ENCODE assay signal across 9 mouse cellular contexts in the genomic region with DNA sequence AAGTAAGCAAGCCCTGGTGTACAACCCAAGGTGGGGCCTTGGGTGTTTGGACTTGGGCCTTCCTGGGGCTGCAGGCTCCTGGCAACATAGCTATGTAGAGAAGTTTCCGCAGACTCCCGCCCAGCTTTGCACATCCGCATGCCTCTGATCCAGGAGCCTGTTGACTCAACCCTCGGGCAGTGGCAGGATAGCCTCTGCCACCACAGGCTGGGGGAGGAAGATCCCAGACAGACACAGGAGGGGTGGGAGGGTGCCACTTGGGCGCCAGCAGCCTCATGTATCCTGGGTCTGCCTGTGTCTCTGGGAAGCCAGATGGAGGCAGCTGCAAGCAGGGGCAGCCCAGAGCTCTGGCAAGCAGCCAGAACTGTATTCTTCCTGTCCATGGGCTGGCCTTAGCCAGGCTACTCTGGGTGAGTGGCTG. TPM values are rescaled to one million over a fixed set of nuclear protein-coding genes. Genes with fewer than 3 reads are reported as not detected.
DNase-seq lines count a peak whose midpoint lies in the region; ATAC-seq and TF ChIP-seq lines count a peak whose summit lies in the region.
"Had no signal": no experiment of that assay in that cellular context is flagged by ENCODE, and none has a peak within 500 bp of the region (broad histone marks: within the 10 kb centered on the region; RNA-seq: fewer than 3 reads in every experiment).

No protein-coding gene starts in this region.

- H3K36me3 ChIP-seq in midbrain, embryonic 11.5 days (ENCODE audit: control insufficient read depth, insufficient read depth, low read length): no peaks in the 10 kb centered on the region
- H3K36me3 ChIP-seq in midbrain, embryonic 10.5 days: peaks cover 18% of the 10 kb centered on the region
- H3K36me3 ChIP-seq in heart, postnatal 0 days (replicated peaks; ENCODE audit: control insufficient read depth, insufficient read depth, low read length): peaks cover 22% of the 10 kb centered on the region
- peaks cover 12% of the 10 kb centered on the region for H3K36me3 ChIP-seq in stomach, postnatal 0 days (ENCODE audit: control insufficient read depth, insufficient read depth, low read length)

- peak; percentile 53 for DNase-seq in midbrain, embryonic 11.5 days (ENCODE audit: low spot score, missing footprints)
- DNase-seq in midbrain, embryonic 10.5 days (ENCODE audit: low spot score): no peak
- peak; percentile 53 for DNase-seq in brain, adult 2 months (ENCODE audit: low read depth, low spot score)
- no peak for DNase-seq in heart, postnatal 0 days (ENCODE audit: low spot score)
- DNase-seq in kidney, postnatal 36 days: peak; percentile 75 to 81
- peak; percentile 84 for DNase-seq in stomach, postnatal 0 days (ENCODE audit: low spot score)
- DNase-seq in spleen, postnatal 14 days (ENCODE audit: low spot score in 2 of 2): no peak
- DNase-seq in spleen, adult 18-20 months: no peak

- peaks cover 13% of the 10 kb centered on the region for H3K4me1 ChIP-seq in midbrain, embryonic 11.5 days (ENCODE audit: control insufficient read depth, insufficient read depth, low read length)
- peaks cover 36% of the 10 kb centered on the region for H3K4me1 ChIP-seq in midbrain, embryonic 10.5 days
- H3K4me1 ChIP-seq in heart, postnatal 0 days (ENCODE audit: control insufficient read depth, insufficient read depth): peaks cover 59% of the 10 kb centered on the region
- H3K4me1 ChIP-seq in stomach, postnatal 0 days (replicated peaks; ENCODE audit: control insufficient read depth, insufficient read depth): peaks cover 45% of the 10 kb centered on the region

- no peak overlapping the region for H3K27ac ChIP-seq in midbrain, embryonic 11.5 days (ENCODE audit: low read depth, low read length)
- no peak overlapping the region for H3K27ac ChIP-seq in midbrain, embryonic 10.5 days (replicated peaks)
- peak overlapping the region; percentile 63 for H3K27ac ChIP-seq in heart, postnatal 0 days (ENCODE audit: low read depth)
- peak overlapping the region; percentile 95 for H3K27ac ChIP-seq in stomach, postnatal 0 days (replicated peaks)

- TF ChIP-seq CTCF in heart, postnatal 0 days (IDR thresholded peaks at IDR 0.05; ENCODE audit: low read depth): no peak
- no peak for TF ChIP-seq CTCF in stomach, postnatal 0 days (IDR thresholded peaks at IDR 0.05; ENCODE audit: low read depth)

- H3K27me3 ChIP-seq in midbrain, embryonic 11.5 days (ENCODE audit: control insufficient read depth, insufficient read depth, low read length): peaks cover 23% of the 10 kb centered on the region
- H3K27me3 ChIP-seq in midbrain, embryonic 10.5 days (ENCODE audit: low read depth, poor library complexity, severe bottlenecking): peaks cover 59% of the 10 kb centered on the region
- no peaks in the 10 kb centered on the region for H3K27me3 ChIP-seq in heart, postnatal 0 days (ENCODE audit: control insufficient read depth, insufficient read depth, low read length)
- H3K27me3 ChIP-seq in stomach, postnatal 0 days (ENCODE audit: control insufficient read depth, insufficient read depth, low read length): no peaks in the 10 kb centered on the region

- no peak overlapping the region for H3K9ac ChIP-seq in midbrain, embryonic 11.5 days (ENCODE audit: low read length)
- no peak overlapping the region for H3K9ac ChIP-seq in heart, postnatal 0 days (replicated peaks; ENCODE audit: low read depth, low read length)
- H3K9ac ChIP-seq in stomach, postnatal 0 days (ENCODE audit: low read length): peak overlapping the region; percentile 27; the same call in 1 of the 2 replicates

- ATAC-seq in midbrain, embryonic 11.5 days (ENCODE audit: low FRiP score): no peak
- no peak; the same call in 1 of the 2 replicates for ATAC-seq in heart, postnatal 0 days (ENCODE audit: insufficient read depth, low read depth)
- peak; percentile 67 for ATAC-seq in stomach, postnatal 0 days (ENCODE audit: low FRiP score, low TSS enrichment)

- H3K4me2 ChIP-seq in midbrain, embryonic 11.5 days: no peak overlapping the region
- no peak overlapping the region for H3K4me2 ChIP-seq in heart, postnatal 0 days (ENCODE audit: low read depth, low read length)
- peak overlapping the region; percentile 8; the same call in 1 of the 2 replicates for H3K4me2 ChIP-seq in stomach, postnatal 0 days (replicated peaks; ENCODE audit: low read depth)

- H3K9me3 ChIP-seq in midbrain, embryonic 11.5 days (ENCODE audit: control insufficient read depth, low read length): no peaks in the 10 kb centered on the region
- H3K9me3 ChIP-seq in midbrain, embryonic 10.5 days (replicated peaks): no peaks in the 10 kb centered on the region
- no peaks in the 10 kb centered on the region for H3K9me3 ChIP-seq in heart, postnatal 0 days (replicated peaks; ENCODE audit: control insufficient read depth, low read length)
- H3K9me3 ChIP-seq in stomach, postnatal 0 days (ENCODE audit: control insufficient read depth, low read length): no peaks in the 10 kb centered on the region

- TF ChIP-seq EP300 in heart, postnatal 0 days (IDR thresholded peaks at IDR 0.05; ENCODE audit: low read depth): no peak
- no peak for TF ChIP-seq EP300 in stomach, postnatal 0 days (optimal IDR thresholded peaks at IDR 0.05)

- WGBS in midbrain, embryonic 11.5 days: 79% methylated on average over 5 of the region's 5 CpGs
- WGBS in midbrain, embryonic 10.5 days: 77% methylated on average over 5 of the region's 5 CpGs
- 21% methylated on average over 5 of the region's 5 CpGs for WGBS in heart, postnatal 0 days
- 21% methylated on average over 5 of the region's 5 CpGs for WGBS in stomach, postnatal 0 days

- no peak overlapping the region for H3K4me3 ChIP-seq in midbrain, embryonic 11.5 days (ENCODE audit: low read depth, low read length)
- no peak overlapping the region for H3K4me3 ChIP-seq in midbrain, embryonic 10.5 days
- H3K4me3 ChIP-seq in heart, postnatal 0 days (ENCODE audit: low read depth, low read length): no peak overlapping the region
- no peak overlapping the region for H3K4me3 ChIP-seq in stomach, postnatal 0 days (ENCODE audit: low read depth, low read length)

RNA-seq across cellular contexts. Expression of gene Pwwp2b, which starts 3.6 kb away (rescaled TPM):
- polyA plus RNA-seq in midbrain, embryonic 11.5 days (2014; fragmentation: Nextera tagmentation; extraction: Ambion mirVana): 2.6 and 3.3 TPM in 2 replicates
- polyA plus RNA-seq in midbrain, embryonic 10.5 days (2016; fragmentation: Nextera tagmentation; extraction: Ambion mirVana): 4.3 and 4.4 TPM in 2 replicates
- 9.0 and 9.4 TPM in 2 replicates for total RNA-seq in heart, postnatal 0 days (2014; rRNA removed; ENCODE audit: low replicate concordance)
- 6.0 and 7.4 TPM in 2 replicates for polyA plus RNA-seq in heart, postnatal 0 days (2015; fragmentation: Nextera tagmentation; extraction: Ambion mirVana)
- polyA plus RNA-seq in stomach, postnatal 0 days (2015; fragmentation: Nextera tagmentation; extraction: Ambion mirVana): 16.0 and 17.2 TPM in 2 replicates

RNA-seq across cellular contexts. Expression of gene Stk32c, which starts 38.8 kb away (rescaled TPM):
- polyA plus RNA-seq in midbrain, embryonic 11.5 days (2014; fragmentation: Nextera tagmentation; extraction: Ambion mirVana): 0.33 and 0.63 TPM in 2 replicates
- polyA plus RNA-seq in midbrain, embryonic 10.5 days (2016; fragmentation: Nextera tagmentation; extraction: Ambion mirVana): 0.22 and 0.35 TPM in 2 replicates
- 0.31 and 0.42 TPM in 2 replicates for total RNA-seq in heart, postnatal 0 days (2014; rRNA removed; ENCODE audit: low replicate concordance)
- polyA plus RNA-seq in heart, postnatal 0 days (2015; fragmentation: Nextera tagmentation; extraction: Ambion mirVana): 0.08 TPM in 1 of 2 replicates, not detected in the other
- 0.11 TPM in 1 of 2 replicates, not detected in the other for polyA plus RNA-seq in stomach, postnatal 0 days (2015; fragmentation: Nextera tagmentation; extraction: Ambion mirVana)
- total RNA-seq: hematopoietic stem cell, adult 5-6 weeks had no signal

RNA-seq across cellular contexts. Expression of gene Lrrc27, which starts 39.1 kb away (rescaled TPM):
- polyA plus RNA-seq in midbrain, embryonic 11.5 days (2014; fragmentation: Nextera tagmentation; extraction: Ambion mirVana): 6.8 and 9.8 TPM in 2 replicates
- polyA plus RNA-seq in midbrain, embryonic 10.5 days (2016; fragmentation: Nextera tagmentation; extraction: Ambion mirVana): 5.3 and 7.3 TPM in 2 replicates
- 1.9 and 2.9 TPM in 2 replicates for total RNA-seq in heart, postnatal 0 days (2014; rRNA removed; ENCODE audit: low replicate concordance)
- polyA plus RNA-seq in heart, postnatal 0 days (2015; fragmentation: Nextera tagmentation; extraction: Ambion mirVana): 3.9 and 5.0 TPM in 2 replicates
- polyA plus RNA-seq in stomach, postnatal 0 days (2015; fragmentation: Nextera tagmentation; extraction: Ambion mirVana): 3.6 and 5.1 TPM in 2 replicates

Comparison
In these comparisons a context has a peak if more than half of its experiments do, and no peak if none do; other contexts are left out.
1. DNase-seq: peak in midbrain, embryonic 11.5 days (single experiment), brain, adult 2 months (single experiment), kidney, postnatal 36 days (2 of 2) and stomach, postnatal 0 days (single experiment); none in midbrain, embryonic 10.5 days (single experiment), heart, postnatal 0 days (single experiment), spleen, postnatal 14 days (0 of 2) and spleen, adult 18-20 months (0 of 2).
2. H3K27ac ChIP-seq: peak in heart, postnatal 0 days (single experiment) and stomach, postnatal 0 days (single experiment); none in midbrain, embryonic 11.5 days (single experiment) and midbrain, embryonic 10.5 days (single experiment).